Mouse (Mus musculus): ENCODE data around the gene Psmg4. TPM values are rescaled to one million over a fixed set of nuclear protein-coding genes. Genes with fewer than 3 reads are reported as not detected.

The Psmg4 gene
- polyA plus RNA-seq (2014; fragmentation: Nextera tagmentation; extraction: Ambion mirVana), result 115 and 120 TPM in 2 replicates

DNA sequence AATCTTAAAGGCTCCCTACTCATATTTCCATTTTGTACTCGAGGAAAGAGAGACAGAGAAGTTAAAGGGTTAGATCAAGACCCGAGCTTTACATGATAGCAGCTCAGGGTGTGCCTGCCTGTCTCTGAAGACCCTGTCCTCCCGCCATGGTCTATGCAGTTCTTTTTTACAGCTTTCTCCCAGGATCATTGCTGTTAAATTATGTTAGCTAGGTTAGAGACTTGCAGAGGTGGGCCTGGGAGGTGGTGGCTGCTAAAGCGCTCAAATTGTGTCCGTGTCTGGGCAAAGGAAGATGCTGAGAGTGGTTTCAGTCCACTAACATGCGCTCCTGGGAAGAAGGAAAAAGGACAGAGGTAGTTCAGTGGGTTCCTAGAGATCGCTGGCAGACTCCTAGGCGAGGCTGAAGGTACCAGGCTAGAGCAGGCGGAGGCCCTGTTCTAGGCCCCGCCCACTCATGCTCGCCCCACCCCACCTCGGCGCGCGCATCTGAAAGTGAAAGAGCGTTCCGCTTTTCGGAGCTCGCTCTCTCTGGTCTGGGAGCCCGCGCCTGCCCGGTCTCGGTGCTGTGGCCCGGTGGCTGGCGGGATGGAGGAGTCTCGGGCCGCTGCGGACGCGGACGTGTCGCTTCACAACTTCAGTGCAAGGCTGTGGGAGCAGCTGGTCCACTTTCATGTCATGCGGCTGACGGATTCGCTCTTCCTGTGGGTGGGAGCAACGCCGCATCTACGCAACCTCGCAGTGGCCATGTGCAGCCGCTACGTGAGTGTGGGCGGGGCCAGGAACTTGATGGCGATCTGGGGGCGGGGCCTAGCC, at the start of gene Psmg4:
Psmg4 (plus strand) TSS at position 474 of the 813 bp plus-strand sequence.
- Histone ChIP-seq H3K9ac (ENCODE audit: low read length) (peak within 1 kb of the TSS; percentile 78), H3K27ac (ENCODE audit: low read depth, low read length) (peak within 1 kb of the TSS; percentile 75), H3K9me3 (ENCODE audit: control insufficient read depth, low read length) (0 out of 2 replicates have a peak, but pooled peaks cover 5% of the 10 kb centered on the region), H3K4me1 (ENCODE audit: control insufficient read depth, insufficient read depth, low read length) (peaks cover 13% of the 10 kb centered on the region), H3K27me3 (ENCODE audit: control insufficient read depth, insufficient read depth, low read length) (no peaks in the 10 kb centered on the region), H3K4me3 (ENCODE audit: low read depth, low read length) (peak within 1 kb of the TSS; percentile 78), H3K4me2 (peak within 1 kb of the TSS; percentile 63), H3K36me3 (ENCODE audit: control insufficient read depth, insufficient read depth, low read length) (peaks cover 8% of the 10 kb centered on the region)
- ATAC-seq (ENCODE audit: low FRiP score), result peak; percentile 97
- 4% methylated on average over 44 of the region's 44 CpGs for WGBS
- DNase-seq (ENCODE audit: low spot score, missing footprints), result peak; percentile 99

DNA sequence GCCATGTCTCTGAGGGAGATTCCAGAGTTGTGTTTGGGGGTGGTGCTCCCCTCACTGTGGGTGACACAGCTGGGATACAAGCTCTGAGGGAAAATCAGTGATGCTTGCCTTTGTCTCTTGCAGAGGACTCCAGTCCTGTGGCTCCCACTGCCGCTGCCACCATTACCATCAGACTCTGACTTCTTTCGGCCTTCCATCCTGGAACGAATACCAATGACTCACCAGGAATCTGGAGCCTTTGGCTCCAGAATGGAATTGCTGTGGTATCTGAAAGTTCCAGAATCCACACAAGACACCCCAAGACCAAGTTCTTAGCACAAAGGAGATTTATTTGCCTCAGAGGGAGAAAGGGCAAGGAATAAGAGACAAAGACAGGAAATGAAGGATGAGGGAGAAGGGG, 49.7 kb upstream of the Psmg4 start:
- WGBS, result 86% methylated on average over 3 of the region's 3 CpGs
- no peaks in the 10 kb centered on the region for H3K9me3 ChIP-seq (ENCODE audit: control insufficient read depth, low read length)
- no peaks in the 10 kb centered on the region for H3K27me3 ChIP-seq (ENCODE audit: control insufficient read depth, insufficient read depth, low read length)
- no peak overlapping the region for H3K4me3 ChIP-seq (ENCODE audit: low read depth, low read length)
- H3K9ac ChIP-seq (ENCODE audit: low read length), result no peak overlapping the region
- DNase-seq (ENCODE audit: low spot score, missing footprints) (no peak), ATAC-seq (ENCODE audit: low FRiP score) (no peak)
- no peak overlapping the region for H3K4me2 ChIP-seq
- H3K36me3 ChIP-seq (ENCODE audit: control insufficient read depth, insufficient read depth, low read length), result no peaks in the 10 kb centered on the region
- H3K27ac ChIP-seq (ENCODE audit: low read depth, low read length), result no peak overlapping the region
- H3K4me1 ChIP-seq (ENCODE audit: control insufficient read depth, insufficient read depth, low read length), result peaks cover 7% of the 10 kb centered on the region

DNA sequence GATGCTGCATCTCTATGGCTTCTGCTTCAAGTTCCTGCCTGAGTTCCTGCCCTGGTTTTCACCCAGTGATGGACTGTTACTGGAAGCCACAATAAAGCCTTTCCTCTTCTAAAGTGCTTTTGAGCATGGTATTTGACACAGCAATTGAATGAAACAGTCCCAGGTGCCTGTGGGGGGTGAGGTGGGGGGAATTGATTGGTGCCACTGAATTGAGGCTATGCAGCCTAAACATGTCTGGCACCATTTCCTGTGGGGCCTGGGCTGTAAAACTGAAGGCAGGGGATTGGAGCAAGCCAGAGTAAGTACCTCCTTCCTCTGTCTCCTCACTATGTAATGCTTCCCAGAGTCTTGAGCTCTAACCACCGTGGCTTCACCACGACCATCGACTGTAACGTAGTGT, 48.1 kb upstream of the Psmg4 start:
- Histone ChIP-seq H3K36me3 (ENCODE audit: control insufficient read depth, insufficient read depth, low read length) (no peaks in the 10 kb centered on the region), H3K4me3 (ENCODE audit: low read depth, low read length) (no peak overlapping the region), H3K4me1 (ENCODE audit: control insufficient read depth, insufficient read depth, low read length) (peaks cover 4% of the 10 kb centered on the region), H3K9me3 (ENCODE audit: control insufficient read depth, low read length) (no peaks in the 10 kb centered on the region), H3K9ac (ENCODE audit: low read length) (no peak overlapping the region), H3K27me3 (ENCODE audit: control insufficient read depth, insufficient read depth, low read length) (no peaks in the 10 kb centered on the region), H3K4me2 (no peak overlapping the region), H3K27ac (ENCODE audit: low read depth, low read length) (no peak overlapping the region)
- WGBS, result 93% methylated on average over 4 of the region's 4 CpGs
- ATAC-seq (ENCODE audit: low FRiP score) (no peak), DNase-seq (ENCODE audit: low spot score, missing footprints) (no peak)

DNA sequence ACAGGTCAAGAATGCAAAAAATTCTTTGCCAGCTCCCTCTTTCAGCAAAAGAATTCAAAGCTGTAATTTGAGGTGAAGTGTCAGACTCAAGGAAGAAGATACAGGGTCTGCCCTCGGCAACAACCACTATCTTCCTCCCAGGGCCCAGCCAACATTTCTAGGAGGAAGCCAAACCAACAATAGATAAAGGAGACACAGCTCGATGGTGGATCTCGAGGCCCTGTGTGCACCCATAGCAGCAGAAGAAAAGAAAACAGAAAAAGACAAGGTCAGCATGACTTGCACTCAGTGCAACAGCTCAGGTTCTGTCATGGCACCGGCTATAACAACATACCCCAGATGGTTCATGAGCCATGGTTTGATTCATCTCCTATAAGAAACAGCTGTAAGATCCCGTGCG, 46.3 kb upstream of the Psmg4 start:
- no peaks in the 10 kb centered on the region for H3K4me1 ChIP-seq (ENCODE audit: control insufficient read depth, insufficient read depth, low read length)
- WGBS, result 88% methylated on average over 6 of the region's 6 CpGs
- ATAC-seq (ENCODE audit: low FRiP score) (no peak), DNase-seq (ENCODE audit: low spot score, missing footprints) (no peak)
- H3K9me3 ChIP-seq (ENCODE audit: control insufficient read depth, low read length), result no peaks in the 10 kb centered on the region
- no peaks in the 10 kb centered on the region for H3K36me3 ChIP-seq (ENCODE audit: control insufficient read depth, insufficient read depth, low read length)
- no peaks in the 10 kb centered on the region for H3K27me3 ChIP-seq (ENCODE audit: control insufficient read depth, insufficient read depth, low read length)
- H3K9ac ChIP-seq (ENCODE audit: low read length), result no peak overlapping the region
- no peak overlapping the region for H3K27ac ChIP-seq (ENCODE audit: low read depth, low read length)
- no peak overlapping the region for H3K4me3 ChIP-seq (ENCODE audit: low read depth, low read length)
- H3K4me2 ChIP-seq, result no peak overlapping the region

DNA sequence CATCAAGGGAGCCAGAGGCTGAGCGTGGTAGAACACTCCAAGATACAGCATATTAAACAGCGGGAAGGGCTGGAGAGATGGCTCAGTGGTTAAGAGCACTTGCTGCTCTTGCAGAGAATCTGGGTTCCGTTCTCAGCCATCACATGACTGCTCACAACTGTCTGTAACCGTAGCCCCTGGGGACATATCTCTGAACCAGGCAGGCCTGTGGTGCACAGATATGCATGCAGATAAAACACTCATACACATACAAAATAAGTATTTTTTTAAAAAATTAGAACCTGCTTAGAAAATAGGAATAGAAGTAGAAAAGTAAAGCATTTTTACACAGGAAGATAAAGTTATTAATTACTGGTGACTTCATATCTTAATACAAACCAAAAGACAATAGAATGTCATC, 43.9 kb upstream of the Psmg4 start:
- Histone ChIP-seq H3K9me3 (ENCODE audit: control insufficient read depth, low read length) (no peaks in the 10 kb centered on the region), H3K4me3 (ENCODE audit: low read depth, low read length) (no peak overlapping the region), H3K36me3 (ENCODE audit: control insufficient read depth, insufficient read depth, low read length) (no peaks in the 10 kb centered on the region; the same call in 1 of the 2 replicates), H3K27ac (ENCODE audit: low read depth, low read length) (no peak overlapping the region), H3K4me1 (ENCODE audit: control insufficient read depth, insufficient read depth, low read length) (peaks cover 8% of the 10 kb centered on the region), H3K4me2 (no peak overlapping the region), H3K9ac (ENCODE audit: low read length) (no peak overlapping the region), H3K27me3 (ENCODE audit: control insufficient read depth, insufficient read depth, low read length) (no peaks in the 10 kb centered on the region)
- DNase-seq (ENCODE audit: low spot score, missing footprints) (no peak), ATAC-seq (ENCODE audit: low FRiP score) (no peak)
- 86% methylated on average over 4 of the region's 4 CpGs for WGBS

DNA sequence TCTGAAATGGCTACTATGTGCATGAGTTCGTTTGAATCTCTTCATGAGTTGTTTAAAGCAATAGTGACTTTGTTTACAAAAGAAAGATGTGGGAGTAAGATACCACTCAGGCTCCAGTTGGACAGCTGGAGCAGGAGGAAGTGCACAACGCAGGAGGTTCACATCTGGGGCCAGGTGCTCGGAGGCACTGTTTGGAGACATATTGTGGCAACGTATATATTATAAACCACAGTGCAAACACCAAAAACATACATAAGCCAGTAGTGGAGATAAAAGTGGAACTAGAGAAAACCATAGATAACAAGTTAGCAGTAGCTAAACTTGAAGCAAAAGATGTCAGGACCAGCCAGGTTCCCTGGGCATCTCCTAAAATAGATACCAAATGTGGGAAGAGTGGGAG, 43.4 kb upstream of the Psmg4 start:
- WGBS, result 85% methylated on average over 4 of the region's 4 CpGs
- no peak overlapping the region for H3K4me2 ChIP-seq
- no peaks in the 10 kb centered on the region; the same call in 1 of the 2 replicates for H3K36me3 ChIP-seq (ENCODE audit: control insufficient read depth, insufficient read depth, low read length)
- no peak overlapping the region for H3K27ac ChIP-seq (ENCODE audit: low read depth, low read length)
- H3K9me3 ChIP-seq (ENCODE audit: control insufficient read depth, low read length), result no peaks in the 10 kb centered on the region
- H3K27me3 ChIP-seq (ENCODE audit: control insufficient read depth, insufficient read depth, low read length), result no peaks in the 10 kb centered on the region
- H3K9ac ChIP-seq (ENCODE audit: low read length), result no peak overlapping the region
- no peak overlapping the region for H3K4me3 ChIP-seq (ENCODE audit: low read depth, low read length)
- DNase-seq (ENCODE audit: low spot score, missing footprints), result no peak
- no peak for ATAC-seq (ENCODE audit: low FRiP score)
- H3K4me1 ChIP-seq (ENCODE audit: control insufficient read depth, insufficient read depth, low read length), result peaks cover 10% of the 10 kb centered on the region

DNA sequence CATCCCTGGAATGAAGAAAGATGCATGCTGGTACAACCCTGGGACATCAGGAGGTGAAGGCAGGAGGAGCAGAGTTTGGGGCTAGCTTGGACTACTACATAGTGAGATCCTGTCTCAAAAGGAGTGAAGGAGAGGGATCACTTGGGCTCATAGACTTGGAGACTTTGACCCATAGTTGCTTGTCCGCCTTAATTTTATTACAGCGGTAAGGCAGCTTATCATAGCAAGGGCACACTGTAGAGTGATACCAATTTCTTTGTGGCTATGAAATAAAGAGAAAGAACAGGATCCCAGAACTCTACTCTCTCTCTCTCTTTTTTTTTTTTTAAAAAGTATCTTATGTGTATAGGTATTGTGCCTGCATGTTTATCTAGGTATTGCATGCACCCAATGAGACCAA, 42.2 kb upstream of the Psmg4 start:
- Histone ChIP-seq H3K27ac (ENCODE audit: low read depth, low read length) (no peak overlapping the region), H3K9me3 (ENCODE audit: control insufficient read depth, low read length) (no peaks in the 10 kb centered on the region), H3K4me2 (no peak overlapping the region), H3K4me1 (ENCODE audit: control insufficient read depth, insufficient read depth, low read length) (peaks cover 21% of the 10 kb centered on the region), H3K9ac (ENCODE audit: low read length) (no peak overlapping the region), H3K27me3 (ENCODE audit: control insufficient read depth, insufficient read depth, low read length) (no peaks in the 10 kb centered on the region), H3K36me3 (ENCODE audit: control insufficient read depth, insufficient read depth, low read length) (peaks cover 5% of the 10 kb centered on the region), H3K4me3 (ENCODE audit: low read depth, low read length) (no peak overlapping the region)
- WGBS, result 97% methylated on average over 2 of the region's 2 CpGs
- DNase-seq (ENCODE audit: low spot score, missing footprints), result no peak
- no peak for ATAC-seq (ENCODE audit: low FRiP score)

DNA sequence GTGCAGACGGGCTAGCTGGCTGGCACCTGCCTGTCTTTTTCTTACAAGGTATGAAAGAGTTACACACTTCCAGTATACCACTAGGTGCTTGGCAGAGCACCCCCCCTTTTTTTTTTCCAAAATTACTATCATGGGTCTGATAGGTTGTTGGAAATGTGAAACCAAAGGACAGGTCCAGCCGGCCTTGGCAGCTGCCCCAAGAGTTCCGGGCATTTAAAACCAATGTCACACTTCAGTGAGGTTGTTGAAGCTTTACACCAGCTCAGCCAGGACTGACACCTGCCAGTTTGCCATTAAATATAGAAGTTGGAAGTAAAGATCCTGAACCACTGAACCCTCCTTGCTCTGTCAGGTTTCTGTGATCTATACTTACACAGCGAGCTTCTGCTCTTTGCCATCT, 37.1 kb upstream of the Psmg4 start:
- WGBS, result 81% methylated on average over 4 of the region's 4 CpGs
- DNase-seq (ENCODE audit: low spot score, missing footprints), result no peak
- no peak for ATAC-seq (ENCODE audit: low FRiP score)
- peak overlapping the region; percentile 45 for H3K4me2 ChIP-seq
- peaks cover 32% of the 10 kb centered on the region for H3K4me1 ChIP-seq (ENCODE audit: control insufficient read depth, insufficient read depth, low read length)
- H3K9me3 ChIP-seq (ENCODE audit: control insufficient read depth, low read length), result no peaks in the 10 kb centered on the region
- peak overlapping the region; percentile 27 for H3K4me3 ChIP-seq (ENCODE audit: low read depth, low read length)
- H3K9ac ChIP-seq (ENCODE audit: low read length), result peak overlapping the region; percentile 48
- peaks cover 11% of the 10 kb centered on the region for H3K36me3 ChIP-seq (ENCODE audit: control insufficient read depth, insufficient read depth, low read length)
- no peaks in the 10 kb centered on the region for H3K27me3 ChIP-seq (ENCODE audit: control insufficient read depth, insufficient read depth, low read length)
- H3K27ac ChIP-seq (ENCODE audit: low read depth, low read length), result no peak overlapping the region

DNA sequence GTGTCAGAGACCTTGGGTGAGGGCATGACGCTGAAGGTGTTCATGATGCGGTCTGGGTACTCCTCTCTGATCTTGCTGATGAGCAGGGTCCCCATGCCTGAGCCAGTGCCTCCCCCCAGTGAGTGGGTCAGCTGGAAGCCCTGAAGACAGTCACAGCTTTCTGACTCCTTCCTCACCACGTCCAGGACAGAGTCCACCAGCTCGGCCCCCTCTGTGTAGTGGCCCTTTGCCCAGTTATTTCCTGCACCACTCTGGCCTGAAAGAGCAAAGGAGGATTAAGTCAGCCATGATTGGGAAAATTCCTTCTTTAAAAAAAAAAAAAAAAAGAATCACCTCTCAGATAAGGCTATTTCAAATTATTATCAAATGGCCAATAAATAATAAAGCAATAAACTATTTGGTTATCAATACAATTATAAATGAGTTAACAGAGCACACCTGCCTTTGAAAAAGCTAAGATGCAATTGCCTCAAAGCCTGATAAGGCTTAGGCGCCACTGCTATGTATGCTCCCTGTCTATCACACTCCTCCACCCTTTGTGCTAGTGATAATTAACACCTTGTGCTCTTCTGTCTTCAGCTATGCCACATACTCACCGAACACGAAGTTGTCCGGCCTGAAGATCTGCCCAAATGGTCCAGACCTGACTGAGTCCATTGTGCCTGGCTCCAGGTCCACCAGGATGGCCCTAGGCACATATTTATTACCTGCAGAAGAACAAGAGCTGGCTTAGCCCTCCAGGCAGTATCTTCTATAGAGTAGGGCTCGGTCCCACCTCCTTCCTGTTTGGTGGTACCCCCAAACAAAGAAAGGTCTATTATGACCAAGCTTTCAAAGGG, 34.3 kb upstream of the Psmg4 start:
- Histone ChIP-seq H3K27ac (ENCODE audit: low read depth, low read length) (no peak overlapping the region), H3K27me3 (ENCODE audit: control insufficient read depth, insufficient read depth, low read length) (no peaks in the 10 kb centered on the region), H3K9ac (ENCODE audit: low read length) (peak overlapping the region; percentile 85), H3K9me3 (ENCODE audit: control insufficient read depth, low read length) (no peaks in the 10 kb centered on the region), H3K4me1 (ENCODE audit: control insufficient read depth, insufficient read depth, low read length) (peaks cover 37% of the 10 kb centered on the region), H3K36me3 (ENCODE audit: control insufficient read depth, insufficient read depth, low read length) (peaks cover 11% of the 10 kb centered on the region), H3K4me2 (peak overlapping the region; percentile 96), H3K4me3 (ENCODE audit: low read depth, low read length) (peak overlapping the region; percentile 95)
- DNase-seq (ENCODE audit: low spot score, missing footprints) (peak; percentile 85), ATAC-seq (ENCODE audit: low FRiP score) (no peak)
- 68% methylated on average over 9 of the region's 9 CpGs for WGBS
